Mouse (Mus musculus) forebrain, embryonic 15.5 days (tissue): ENCODE measurements around the gene Arhgap6. TPM values are rescaled to one million over a fixed set of nuclear protein-coding genes. Genes with fewer than 3 reads are reported as not detected.

Source experiments
- ATAC-seq: fragments of 200-750 bp; cut with Nextera tagmentation; replicated peaks from 2 replicates; pipeline ENCODE4 v1.8.0; 2017; ENCODE audit warnings: mild to moderate bottlenecking, moderate TSS enrichment, moderate library complexity
- H3K27ac ChIP-seq: fragments of 300-500 bp; sonication (generic); replicated peaks from 2 replicates; pipeline ENCODE4 v1.5.1; 2015; ENCODE audit warnings: mild to moderate bottlenecking, inconsistent platforms
- H3K27me3 ChIP-seq: fragments of 300-500 bp; sonication (generic); 2 replicates; pipeline ENCODE4 v1.6.1; 2015; ENCODE audit warnings: inconsistent platforms
- H3K36me3 ChIP-seq: fragments of 300-500 bp; sonication (generic); 2 replicates; pipeline ENCODE4 v1.6.1; 2015; ENCODE audit warnings: mild to moderate bottlenecking, inconsistent platforms
- H3K4me1 ChIP-seq: fragments of 300-500 bp; sonication (generic); 2 replicates; pipeline ENCODE4 v1.6.1; 2015; ENCODE audit warnings: inconsistent platforms
- H3K4me2 ChIP-seq: fragments of 300-500 bp; sonication (generic); replicated peaks from 2 replicates; pipeline ENCODE4 v1.6.1; 2015; ENCODE audit warnings: mild to moderate bottlenecking, inconsistent platforms
- H3K4me3 ChIP-seq: fragments of 300-500 bp; sonication (generic); 2 replicates; pipeline ENCODE4 v1.5.1; 2015; ENCODE audit warnings: mild to moderate bottlenecking, inconsistent platforms
- H3K9ac ChIP-seq: fragments of 300-500 bp; sonication (generic); replicated peaks from 2 replicates; pipeline ENCODE4 v1.6.1; 2015; ENCODE audit warnings: mild to moderate bottlenecking, inconsistent platforms
- H3K9me3 ChIP-seq: fragments of 300-500 bp; sonication (generic); 2 replicates; pipeline ENCODE4 v1.6.1; 2016; ENCODE audit warnings: inconsistent platforms
- WGBS: fragments of 180-500 bp; shearing (Covaris S2); methylation state at CpG from one replicate; pipeline ENCODE4 v1.1.7; 2015; ENCODE audit warnings: mixed read lengths; 5-methylcytosine and 5-hydroxymethylcytosine counted together
- polyA plus RNA-seq: library from polyadenylated mRNA; unstranded; fragments of >200 nt; fragmentation: Nextera tagmentation; extraction: Ambion mirVana; gene quantifications from 2 replicates; pipeline ENCODE4 v1.2.1, GENCODE M21; 2015

The Arhgap6 gene
- polyA plus RNA-seq, 1 experiment from 2014 or later = 0.46 TPM

DNA sequence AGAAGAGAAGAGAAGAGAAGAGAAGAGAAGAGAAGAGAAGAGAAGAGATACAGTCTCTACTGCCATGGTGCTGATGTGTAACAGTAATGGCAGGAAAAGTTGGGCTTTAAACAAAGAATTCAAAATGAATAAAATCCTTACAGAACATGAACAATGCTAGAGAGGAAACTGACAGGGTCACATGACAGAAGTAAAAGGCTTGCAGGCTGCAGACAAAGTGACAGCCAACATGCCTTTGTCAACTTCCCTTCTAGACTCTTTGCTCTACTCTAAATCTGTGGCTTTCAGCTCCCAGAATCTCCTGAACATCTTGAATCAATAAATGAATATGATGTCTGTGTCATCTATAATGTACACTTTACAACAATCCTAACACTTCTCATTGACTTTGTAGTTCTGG, 542.7 kb downstream of the Arhgap6 start:
- ATAC-seq = no peak

DNA sequence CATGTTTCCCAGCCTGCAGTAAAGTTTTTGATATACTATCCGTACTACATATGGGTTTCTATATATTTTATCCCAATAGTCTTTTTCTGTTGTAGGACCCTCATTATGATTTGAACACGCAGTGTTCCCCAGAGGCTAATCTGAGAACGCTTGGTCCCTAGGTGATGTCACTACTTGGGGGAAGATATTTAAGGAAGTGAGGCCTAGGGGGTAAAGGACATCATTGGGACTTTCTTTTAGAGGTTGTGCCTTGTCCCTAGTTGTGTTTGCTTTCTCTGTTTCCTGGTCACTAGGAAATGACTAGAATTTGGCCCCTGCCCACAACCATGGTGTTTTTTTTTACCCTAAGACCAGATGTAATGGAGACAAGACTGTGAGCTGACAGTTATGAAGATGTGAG, 543.3 kb downstream of the Arhgap6 start:
- H3K9me3 ChIP-seq = no peaks in the 10 kb centered on the region
- no peak overlapping the region for H3K9ac ChIP-seq
- H3K4me3 ChIP-seq = no peak overlapping the region
- H3K27ac ChIP-seq = no peak overlapping the region
- H3K4me1 ChIP-seq = no peaks in the 10 kb centered on the region
- ATAC-seq = no peak
- WGBS = 82% methylated on average over 3 of the region's 3 CpGs
- H3K27me3 ChIP-seq = no peaks in the 10 kb centered on the region
- H3K36me3 ChIP-seq = no peaks in the 10 kb centered on the region
- H3K4me2 ChIP-seq = no peak overlapping the region

More for the DNA sequence above, 542.7 kb downstream of the Arhgap6 start:
- no peaks in the 10 kb centered on the region for H3K36me3 ChIP-seq
- H3K4me2 ChIP-seq = no peak overlapping the region
- H3K9me3 ChIP-seq = no peaks in the 10 kb centered on the region
- H3K4me3 ChIP-seq = no peak overlapping the region
- no peak overlapping the region for H3K27ac ChIP-seq
- H3K4me1 ChIP-seq = no peaks in the 10 kb centered on the region
- H3K9ac ChIP-seq = no peak overlapping the region
- no peaks in the 10 kb centered on the region for H3K27me3 ChIP-seq

Other genes starting within 250 kb of the Arhgap6 start
- 0.84 and 0.89 TPM in 2 replicates for gene Frmpd4, start 217.9 kb upstream of the Arhgap6 start, polyA plus RNA-seq
- gene Msl3, start 121.2 kb upstream of the Arhgap6 start, polyA plus RNA-seq = 21.0 and 22.1 TPM in 2 replicates